Mouse (Mus musculus) olfactory bulb, adult 2 months (tissue): ENCODE data around the gene A630023A22Rik.

Experiments
- CTCF ChIP-seq: fragments of 200-500 bp; IDR thresholded peaks from 2 replicates; pipeline ENCODE4 v1.5.1; 2012; ENCODE audit warnings: low read depth, mild to moderate bottlenecking, low read length, moderate library complexity; ENCODE audit not compliant: insufficient read depth
- POLR2A ChIP-seq: fragments of 200-500 bp; IDR thresholded peaks from 2 replicates; pipeline ENCODE4 v1.6.1; 2012; ENCODE audit warnings: mild to moderate bottlenecking, low read depth, low read length, moderate library complexity; ENCODE audit not compliant: insufficient read depth

- TF ChIP-seq POLR2A (no peak), CTCF (no peak)
Observed at GRCm38 (mm10) chr14:34033841-34034610, 68.5 kb downstream of the A630023A22Rik start.
